Mouse (Mus musculus) hindbrain, embryonic 14.5 days (tissue): ENCODE measurements around the gene Parp9. TPM values are rescaled to one million over a fixed set of nuclear protein-coding genes. Genes with fewer than 3 reads are reported as not detected.

Experiments used
- ATAC-seq: fragments of 200-750 bp; cut with Nextera tagmentation; 2 replicates; pipeline ENCODE4 v1.8.0; 2017; ENCODE audit warnings: moderate number of reproducible peaks, mild to moderate bottlenecking, moderate TSS enrichment, moderate library complexity; ENCODE audit not compliant: low FRiP score
- DNase-seq: peaks from one replicate; pipeline ENCODE4 v3.0.0-alpha.2; 2015; ENCODE audit warnings: low spot score
- H3K27ac ChIP-seq: fragments of 300-500 bp; sonication (generic); 2 replicates; pipeline ENCODE4 v1.5.1; 2014; ENCODE audit warnings: mild to moderate bottlenecking, moderate library complexity
- H3K27me3 ChIP-seq: fragments of 300-500 bp; sonication (generic); 2 replicates; pipeline ENCODE4 v1.6.1; 2014; ENCODE audit warnings: mild to moderate bottlenecking, low read length, mixed read lengths; ENCODE audit not compliant: control insufficient read depth, insufficient read depth
- H3K36me3 ChIP-seq: fragments of 300-500 bp; sonication (generic); replicated peaks from 2 replicates; pipeline ENCODE4 v1.6.1; 2014; ENCODE audit not compliant: control insufficient read depth, insufficient read depth
- H3K4me1 ChIP-seq: fragments of 300-500 bp; sonication (generic); replicated peaks from 2 replicates; pipeline ENCODE4 v1.6.1; 2014; ENCODE audit warnings: antibody characterized with exemption, low read length, mixed read lengths; ENCODE audit not compliant: control insufficient read depth, insufficient read depth
- H3K4me2 ChIP-seq: fragments of 300-500 bp; sonication (generic); replicated peaks from 2 replicates; pipeline ENCODE4 v1.6.1; 2014; ENCODE audit warnings: mild to moderate bottlenecking, moderate library complexity
- H3K4me3 ChIP-seq: fragments of 300-500 bp; sonication (generic); replicated peaks from 2 replicates; pipeline ENCODE4 v1.5.1; 2014; ENCODE audit warnings: mild to moderate bottlenecking, low read length
- H3K9ac ChIP-seq: fragments of 300-500 bp; sonication (generic); 2 replicates; pipeline ENCODE4 v1.6.1; 2014
- H3K9me3 ChIP-seq: fragments of 300-500 bp; sonication (generic); 2 replicates; pipeline ENCODE4 v1.6.1; 2016; ENCODE audit warnings: low read length; ENCODE audit not compliant: control insufficient read depth
- WGBS: fragments of 180-500 bp; shearing (Covaris S2); extraction: QIAGEN DNeasy Blood & Tissue Kit; methylation state at CpG from one replicate; pipeline ENCODE4 v1.1.7; 2014; 5-methylcytosine and 5-hydroxymethylcytosine counted together
- polyA plus RNA-seq: library from polyadenylated mRNA; unstranded; fragments of >200 nt; fragmentation: Nextera tagmentation; extraction: Ambion mirVana; gene quantifications from 2 replicates; pipeline ENCODE4 v1.2.1, GENCODE M21; 2014

The Parp9 gene
- polyA plus RNA-seq, 1 experiment from 2014 or later, result 2.2 TPM

DNA sequence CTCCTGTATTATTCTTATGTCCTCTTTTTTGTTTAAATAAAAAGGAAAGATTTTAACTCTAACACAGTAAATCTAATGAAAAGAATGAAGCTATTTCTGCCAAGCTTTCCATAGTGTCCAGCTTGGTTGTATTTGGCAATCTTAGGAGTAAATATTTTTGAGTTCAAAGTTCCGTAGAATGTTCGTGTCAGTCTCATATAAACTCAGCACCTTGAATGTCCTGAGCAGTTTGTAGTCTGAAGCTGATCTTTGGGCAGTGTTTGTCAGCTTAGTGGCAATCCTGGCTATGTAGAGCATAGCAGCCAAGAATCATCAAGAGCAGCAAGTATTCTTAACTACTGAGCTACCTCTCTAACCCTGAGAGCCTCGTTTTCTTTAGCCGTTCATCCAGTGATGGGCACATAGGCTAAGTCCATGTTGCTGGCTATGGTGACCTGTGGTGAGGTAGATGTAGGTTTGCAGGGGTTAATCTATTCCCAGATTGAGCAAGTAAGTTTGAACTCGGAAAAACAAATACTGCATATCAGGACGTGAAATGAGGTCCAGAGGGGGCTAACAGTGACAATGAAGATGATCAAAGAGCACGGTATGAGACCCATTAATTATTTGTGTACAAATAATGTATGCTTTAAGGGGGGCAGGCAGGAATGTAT is 14.6 kb upstream of the Parp9 start:
- Histone ChIP-seq H3K9me3 (no peaks in the 10 kb centered on the region), H3K27me3 (no peaks in the 10 kb centered on the region), H3K36me3 (no peaks in the 10 kb centered on the region), H3K27ac (no peak overlapping the region), H3K4me3 (no peak overlapping the region), H3K4me1 (no peaks in the 10 kb centered on the region), H3K4me2 (no peak overlapping the region), H3K9ac (no peak overlapping the region)
- 73% methylated on average over 7 of the region's 7 CpGs for WGBS
- DNase-seq (no peak), ATAC-seq (no peak)

- no peak overlapping the region for H3K27ac ChIP-seq
- 93% methylated on average over 5 of the region's 5 CpGs for WGBS
- ATAC-seq (no peak), DNase-seq (no peak)
- H3K9ac ChIP-seq, result no peak overlapping the region
- no peak overlapping the region for H3K4me2 ChIP-seq
- no peaks in the 10 kb centered on the region for H3K9me3 ChIP-seq
- H3K27me3 ChIP-seq, result no peaks in the 10 kb centered on the region
- H3K4me3 ChIP-seq, result no peak overlapping the region
- H3K4me1 ChIP-seq, result no peaks in the 10 kb centered on the region
- no peaks in the 10 kb centered on the region for H3K36me3 ChIP-seq
Measured at GRCm38 (mm10) chr16:35924341-35924740, 13.9 kb upstream of the Parp9 start.

DNA sequence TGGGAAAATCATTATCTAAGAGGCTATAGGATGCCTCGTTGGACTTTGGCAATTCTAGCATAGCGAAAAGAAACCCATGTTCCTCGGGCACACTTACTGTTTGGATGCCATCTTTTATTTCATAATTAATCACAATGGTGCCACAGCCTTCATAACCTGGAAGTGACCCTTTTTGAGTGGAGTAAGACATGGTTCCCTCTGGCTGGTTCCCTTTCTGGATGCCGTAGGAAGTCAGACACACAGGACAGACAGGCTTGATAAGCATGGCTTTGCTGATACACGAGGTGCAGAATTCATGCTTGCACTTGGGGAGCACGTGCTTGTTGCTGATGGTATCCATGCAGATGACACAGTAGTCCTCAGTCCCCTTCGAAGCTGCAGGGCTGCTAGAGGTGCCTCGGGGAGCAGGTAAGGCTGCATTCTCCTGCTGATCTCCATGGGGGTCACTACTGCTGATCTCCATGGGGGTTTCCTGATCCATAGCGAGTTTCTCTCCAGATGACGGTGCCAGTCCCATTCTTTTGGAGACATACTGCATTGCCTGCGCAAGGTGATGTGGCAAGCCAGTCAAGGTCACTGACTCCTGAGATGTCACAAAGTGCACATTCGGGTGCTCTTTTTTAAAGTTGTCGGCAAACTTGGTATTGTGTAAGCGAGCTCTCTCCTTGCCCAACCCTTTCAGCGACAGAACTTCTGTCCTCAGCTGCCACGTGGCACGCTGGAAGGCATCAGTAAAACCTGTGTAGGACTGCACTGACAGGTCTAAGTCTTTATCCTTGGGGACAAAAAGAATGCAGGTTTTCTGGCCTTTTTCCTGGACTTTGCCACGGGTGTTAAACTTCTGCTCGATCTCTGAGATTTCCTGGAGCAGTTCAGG is 5.9 kb upstream of the Parp9 start:
- Histone ChIP-seq H3K9me3 (no peaks in the 10 kb centered on the region), H3K4me3 (no peak overlapping the region), H3K4me2 (no peak overlapping the region), H3K27me3 (0 out of 2 replicates have a peak, but pooled peaks cover 6% of the 10 kb centered on the region), H3K4me1 (no peaks in the 10 kb centered on the region), H3K9ac (no peak overlapping the region), H3K27ac (no peak overlapping the region), H3K36me3 (no peaks in the 10 kb centered on the region)
- ATAC-seq (no peak), DNase-seq (no peak)
- WGBS, result 90% methylated on average over 19 of the region's 19 CpGs

DNA sequence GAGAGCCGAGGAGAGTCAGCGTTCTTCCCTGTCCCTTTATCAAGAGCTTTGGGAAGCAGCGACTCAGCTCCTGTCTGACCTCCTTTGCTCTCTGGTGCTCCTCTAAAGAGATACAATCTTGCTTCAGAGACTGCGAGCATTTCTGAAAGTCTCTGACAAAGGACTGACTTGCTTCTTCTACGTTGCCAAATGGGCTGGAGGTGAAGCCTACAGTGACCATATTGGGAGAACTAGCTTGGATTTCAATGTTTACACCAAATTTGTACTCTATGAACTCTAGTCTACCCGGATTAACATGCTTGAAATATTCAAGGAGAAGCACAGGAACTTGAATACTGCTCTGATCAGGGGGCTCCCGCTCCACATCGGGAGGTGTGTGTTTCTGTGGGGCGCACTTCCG is 5.1 kb upstream of the Parp9 start:
- Histone ChIP-seq H3K4me3 (no peak overlapping the region), H3K4me2 (no peak overlapping the region), H3K27me3 (peaks cover 9% of the 10 kb centered on the region; the same call in 1 of the 2 replicates), H3K27ac (no peak overlapping the region), H3K4me1 (no peaks in the 10 kb centered on the region), H3K9ac (no peak overlapping the region), H3K9me3 (no peaks in the 10 kb centered on the region), H3K36me3 (no peaks in the 10 kb centered on the region)
- DNase-seq, result no peak
- no peak for ATAC-seq
- WGBS, result 87% methylated on average over 10 of the region's 10 CpGs

DNA sequence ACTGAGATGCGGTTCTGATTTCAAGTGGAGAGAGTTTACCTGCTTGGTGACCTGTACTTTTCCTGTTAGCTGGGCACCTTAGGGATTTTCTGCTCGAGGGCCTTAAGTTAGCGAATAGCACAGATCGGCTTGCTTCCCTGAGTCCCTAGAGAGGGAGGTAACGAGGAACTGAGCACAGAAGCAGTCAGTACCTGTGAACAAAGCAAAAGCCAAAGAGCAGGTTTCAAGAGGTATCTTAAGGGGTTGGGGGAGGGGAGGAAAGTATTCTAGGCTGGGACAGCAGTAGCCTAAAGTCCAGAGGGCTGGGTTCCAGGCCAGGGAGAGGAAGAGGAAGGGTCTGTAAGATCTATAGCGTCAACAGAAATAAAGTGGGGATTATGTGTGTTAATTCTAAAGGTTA is 991 bp downstream of the Parp9 start:
- H3K27ac ChIP-seq, result no peak overlapping the region
- peaks cover 28% of the 10 kb centered on the region; the same call in 1 of the 2 replicates for H3K27me3 ChIP-seq
- peak overlapping the region; percentile 55; the same call in 1 of the 2 replicates for H3K9ac ChIP-seq
- 5% methylated on average over 6 of the region's 6 CpGs for WGBS
- no peaks in the 10 kb centered on the region for H3K36me3 ChIP-seq
- ATAC-seq (no peak), DNase-seq (no peak)
- peak overlapping the region; percentile 79 for H3K4me2 ChIP-seq
- H3K4me3 ChIP-seq, result peak overlapping the region; percentile 42
- no peaks in the 10 kb centered on the region for H3K9me3 ChIP-seq
- H3K4me1 ChIP-seq, result no peaks in the 10 kb centered on the region

- WGBS, result 19% methylated on average over 9 of the region's 9 CpGs
- no peaks in the 10 kb centered on the region for H3K36me3 ChIP-seq
- peak overlapping the region; percentile 79 for H3K4me2 ChIP-seq
- H3K4me1 ChIP-seq, result no peaks in the 10 kb centered on the region
- peaks cover 28% of the 10 kb centered on the region; the same call in 1 of the 2 replicates for H3K27me3 ChIP-seq
- H3K9me3 ChIP-seq, result no peaks in the 10 kb centered on the region
- DNase-seq (peak; percentile 64), ATAC-seq (no peak)
- H3K4me3 ChIP-seq, result peak overlapping the region; percentile 42
- H3K9ac ChIP-seq, result no peak overlapping the region
- H3K27ac ChIP-seq, result no peak overlapping the region
Measured at GRCm38 (mm10) chr16:35939690-35940089, 1.4 kb downstream of the Parp9 start.

DNA sequence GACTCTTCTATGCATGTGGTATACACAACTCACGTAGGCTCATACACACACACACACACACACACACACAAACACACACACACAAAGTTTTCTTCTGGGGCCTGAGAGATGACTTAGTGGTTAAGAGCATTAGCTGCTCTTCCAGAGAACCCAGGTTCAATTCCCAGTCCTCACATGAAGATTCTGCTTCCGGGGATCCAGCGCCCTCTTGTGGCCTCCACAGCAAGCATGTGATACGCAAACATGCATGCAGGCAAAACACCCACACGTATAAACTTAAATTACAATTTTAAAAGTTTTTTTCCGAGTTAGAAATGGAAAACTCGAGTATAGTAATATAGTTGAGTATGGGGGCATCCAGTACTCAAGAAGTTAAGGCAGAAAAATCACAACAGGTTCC is 3.1 kb downstream of the Parp9 start:
- DNase-seq (no peak), ATAC-seq (no peak)
- Histone ChIP-seq H3K4me1 (no peaks in the 10 kb centered on the region), H3K4me2 (no peak overlapping the region), H3K27me3 (peaks cover 28% of the 10 kb centered on the region; the same call in 1 of the 2 replicates), H3K36me3 (no peaks in the 10 kb centered on the region), H3K9ac (no peak overlapping the region), H3K27ac (no peak overlapping the region), H3K4me3 (no peak overlapping the region), H3K9me3 (no peaks in the 10 kb centered on the region)
- WGBS, result 88% methylated on average over 7 of the region's 7 CpGs

DNA sequence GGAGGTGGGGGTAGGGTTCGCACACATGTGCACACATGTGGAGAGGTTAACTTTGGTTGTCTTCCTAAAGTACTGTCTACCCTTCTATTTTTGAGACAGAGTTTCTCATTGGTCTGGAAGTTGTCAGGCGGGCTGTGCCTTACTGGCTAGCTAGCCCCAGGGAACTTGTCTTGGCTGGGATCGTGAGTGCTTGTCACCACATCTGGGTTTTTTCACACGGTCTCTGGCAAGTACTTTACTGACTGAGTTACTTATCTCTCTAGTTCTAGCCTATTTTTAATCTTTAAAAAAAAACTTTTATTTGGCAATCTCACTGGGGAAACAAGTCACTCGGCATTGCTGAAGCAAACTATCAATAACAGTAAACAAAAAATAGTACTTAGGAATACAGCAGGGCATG is 11.0 kb downstream of the Parp9 start:
- H3K27me3 ChIP-seq, result no peaks in the 10 kb centered on the region
- no peak overlapping the region for H3K27ac ChIP-seq
- no peak for ATAC-seq
- no peak overlapping the region for H3K9ac ChIP-seq
- no peak overlapping the region for H3K4me2 ChIP-seq
- H3K4me1 ChIP-seq, result no peaks in the 10 kb centered on the region
- DNase-seq, result no peak
- H3K36me3 ChIP-seq, result no peaks in the 10 kb centered on the region
- H3K9me3 ChIP-seq, result no peaks in the 10 kb centered on the region
- 90% methylated on average over 5 of the region's 5 CpGs for WGBS
- no peak overlapping the region for H3K4me3 ChIP-seq

- Histone ChIP-seq H3K4me2 (no peak overlapping the region), H3K4me3 (no peak overlapping the region), H3K9ac (no peak overlapping the region), H3K4me1 (no peaks in the 10 kb centered on the region), H3K36me3 (no peaks in the 10 kb centered on the region), H3K9me3 (no peaks in the 10 kb centered on the region), H3K27ac (no peak overlapping the region), H3K27me3 (no peaks in the 10 kb centered on the region)
- 96% methylated on average over 3 of the region's 3 CpGs for WGBS
- no peak for ATAC-seq
- no peak for DNase-seq
Measured at GRCm38 (mm10) chr16:35951216-35951615, 12.9 kb downstream of the Parp9 start.
